Mouse (Mus musculus) hindbrain, embryonic 12.5 days (tissue): Measurements from ENCODE around the gene Fus. TPM values are rescaled to one million over a fixed set of nuclear protein-coding genes. Genes with fewer than 3 reads are reported as not detected.

Experiments
- ATAC-seq: fragments of 200-750 bp; cut with Nextera tagmentation; 2 replicates; pipeline ENCODE4 v1.8.0; 2017; ENCODE audit warnings: moderate TSS enrichment; ENCODE audit not compliant: low FRiP score
- H3K27ac ChIP-seq: fragments of 300-500 bp; sonication (generic); 2 replicates; pipeline ENCODE4 v1.5.1; 2016; ENCODE audit warnings: mild to moderate bottlenecking
- H3K27me3 ChIP-seq: fragments of 300-500 bp; sonication (generic); 2 replicates; pipeline ENCODE4 v1.6.1; 2016; ENCODE audit warnings: mild to moderate bottlenecking
- H3K36me3 ChIP-seq: fragments of 300-500 bp; sonication (generic); 2 replicates; pipeline ENCODE4 v1.6.1; 2016; ENCODE audit warnings: mild to moderate bottlenecking
- H3K4me1 ChIP-seq: fragments of 300-500 bp; sonication (generic); 2 replicates; pipeline ENCODE4 v1.6.1; 2016
- H3K4me2 ChIP-seq: fragments of 300-500 bp; sonication (generic); replicated peaks from 2 replicates; pipeline ENCODE4 v1.6.1; 2016; ENCODE audit warnings: mild to moderate bottlenecking
- H3K4me3 ChIP-seq: fragments of 300-500 bp; sonication (generic); 2 replicates; pipeline ENCODE4 v1.5.1; 2016; ENCODE audit warnings: mild to moderate bottlenecking
- H3K9ac ChIP-seq: fragments of 300-500 bp; sonication (generic); 2 replicates; pipeline ENCODE4 v1.6.1; 2016; ENCODE audit warnings: mild to moderate bottlenecking, moderate library complexity
- H3K9me3 ChIP-seq: fragments of 300-500 bp; sonication (generic); replicated peaks from 2 replicates; pipeline ENCODE4 v1.6.1; 2016; ENCODE audit warnings: mild to moderate bottlenecking
- WGBS: fragments of 180-500 bp; shearing (Covaris S2); methylation state at CpG from one replicate; pipeline ENCODE4 v1.1.7; 2016; 5-methylcytosine and 5-hydroxymethylcytosine counted together
- polyA plus RNA-seq: library from polyadenylated mRNA; unstranded; fragments of >200 nt; fragmentation: Nextera tagmentation; extraction: Ambion mirVana; gene quantifications from 2 replicates; pipeline ENCODE4 v1.2.1, GENCODE M21; 2016

Gene Fus
- polyA plus RNA-seq, 1 experiment from 2014 or later, result 502 TPM

DNA sequence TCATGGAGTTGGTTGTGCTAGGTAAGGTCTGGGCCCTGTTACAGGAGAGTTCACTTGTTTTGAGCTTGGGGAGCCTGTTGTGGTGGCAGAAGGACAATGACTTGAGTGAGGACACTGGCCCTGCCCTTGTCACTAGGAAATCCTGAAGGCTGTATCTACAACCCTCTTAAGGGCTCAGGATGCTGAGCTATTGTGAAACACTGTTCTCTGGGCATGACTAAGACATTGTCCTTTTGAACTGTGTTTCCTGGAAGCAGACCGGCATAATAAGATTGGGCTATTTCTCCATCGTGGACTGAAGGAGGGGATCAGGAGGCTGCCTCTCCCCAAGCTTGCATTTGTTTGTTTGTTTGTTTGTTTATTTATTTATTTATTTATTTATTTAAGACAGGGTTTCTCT, 51.9 kb downstream of the Fus start:
- Histone ChIP-seq H3K9ac (no peak overlapping the region), H3K4me1 (no peaks in the 10 kb centered on the region), H3K27me3 (no peaks in the 10 kb centered on the region), H3K9me3 (no peaks in the 10 kb centered on the region), H3K4me3 (no peak overlapping the region), H3K27ac (no peak overlapping the region), H3K36me3 (no peaks in the 10 kb centered on the region), H3K4me2 (no peak overlapping the region)
- ATAC-seq, result no peak
- WGBS, result 86% methylated on average over 2 of the region's 2 CpGs

DNA sequence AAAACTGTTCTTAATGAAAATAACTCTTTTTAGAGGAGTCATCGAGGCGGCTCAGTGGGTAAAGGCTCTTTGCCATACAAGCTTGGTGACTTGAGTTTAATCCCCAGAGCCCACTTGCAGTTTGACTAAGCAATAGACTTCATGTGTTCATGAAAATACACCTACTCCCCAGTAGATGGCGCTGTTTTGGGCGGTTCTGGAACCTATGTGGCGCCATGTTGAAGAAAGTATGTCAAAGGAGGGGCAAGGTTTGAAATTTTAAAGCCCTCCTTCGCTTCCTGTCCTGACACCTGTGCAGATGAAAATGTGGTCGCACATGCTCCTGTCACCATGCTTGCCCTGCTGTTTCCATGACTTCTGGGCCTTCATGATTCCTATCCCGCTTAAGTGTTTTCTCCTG, 55.7 kb downstream of the Fus start:
- no peak for ATAC-seq
- Histone ChIP-seq H3K4me1 (no peaks in the 10 kb centered on the region), H3K27ac (no peak overlapping the region), H3K9me3 (no peaks in the 10 kb centered on the region), H3K4me3 (no peak overlapping the region), H3K36me3 (no peaks in the 10 kb centered on the region), H3K27me3 (no peaks in the 10 kb centered on the region), H3K4me2 (no peak overlapping the region), H3K9ac (no peak overlapping the region)
- WGBS, result 66% methylated on average over 8 of the region's 8 CpGs

DNA sequence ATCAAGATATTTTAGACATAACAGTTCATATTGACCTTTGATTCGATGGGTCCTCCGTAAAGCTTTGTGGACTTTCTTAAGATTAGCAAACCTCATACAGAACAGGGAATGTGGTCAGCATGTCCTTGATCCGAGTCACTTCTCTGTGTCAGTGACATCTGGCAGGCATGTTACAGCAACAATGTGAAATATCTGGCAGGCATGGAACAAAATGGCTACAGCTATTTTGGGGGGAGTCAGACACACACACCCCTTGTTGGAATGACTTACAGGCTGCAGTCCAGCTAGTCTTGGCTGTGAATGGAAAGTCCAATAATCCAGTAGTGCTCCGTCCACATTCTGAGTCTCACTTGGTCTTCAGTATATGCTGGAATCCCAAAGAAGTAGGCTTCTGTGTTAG, 56.3 kb downstream of the Fus start:
- Histone ChIP-seq H3K9me3 (no peaks in the 10 kb centered on the region), H3K4me2 (no peak overlapping the region), H3K4me1 (no peaks in the 10 kb centered on the region), H3K27ac (no peak overlapping the region), H3K36me3 (no peaks in the 10 kb centered on the region), H3K9ac (no peak overlapping the region), H3K4me3 (no peak overlapping the region), H3K27me3 (no peaks in the 10 kb centered on the region)
- no peak for ATAC-seq
- WGBS, result 94% methylated on average over 4 of the region's 4 CpGs

DNA sequence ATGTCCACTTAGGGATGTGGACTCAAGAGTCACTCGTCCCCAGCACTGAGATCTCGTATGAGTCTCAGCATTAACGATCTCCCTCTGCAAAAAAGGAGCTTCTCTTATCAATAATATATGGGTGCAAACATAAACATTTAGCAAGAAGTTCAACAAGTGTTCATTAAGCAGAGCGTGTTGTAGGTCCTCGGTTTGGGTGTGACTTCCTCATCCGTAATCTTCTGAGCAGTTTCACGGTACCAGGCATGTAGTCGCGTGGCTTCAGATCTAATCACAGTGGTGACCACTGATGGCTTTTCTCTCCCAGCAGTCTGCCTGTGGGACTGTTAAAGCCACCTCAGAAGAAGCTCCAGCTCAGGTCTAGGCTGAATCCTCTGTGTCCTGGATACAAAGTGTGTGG, 57.1 kb downstream of the Fus start:
- no peak overlapping the region for H3K4me2 ChIP-seq
- no peak overlapping the region for H3K4me3 ChIP-seq
- no peaks in the 10 kb centered on the region for H3K4me1 ChIP-seq
- ATAC-seq, result no peak
- H3K27me3 ChIP-seq, result no peaks in the 10 kb centered on the region
- 97% methylated on average over 9 of the region's 9 CpGs for WGBS
- no peaks in the 10 kb centered on the region for H3K36me3 ChIP-seq
- no peaks in the 10 kb centered on the region for H3K9me3 ChIP-seq
- no peak overlapping the region for H3K27ac ChIP-seq
- H3K9ac ChIP-seq, result no peak overlapping the region

DNA sequence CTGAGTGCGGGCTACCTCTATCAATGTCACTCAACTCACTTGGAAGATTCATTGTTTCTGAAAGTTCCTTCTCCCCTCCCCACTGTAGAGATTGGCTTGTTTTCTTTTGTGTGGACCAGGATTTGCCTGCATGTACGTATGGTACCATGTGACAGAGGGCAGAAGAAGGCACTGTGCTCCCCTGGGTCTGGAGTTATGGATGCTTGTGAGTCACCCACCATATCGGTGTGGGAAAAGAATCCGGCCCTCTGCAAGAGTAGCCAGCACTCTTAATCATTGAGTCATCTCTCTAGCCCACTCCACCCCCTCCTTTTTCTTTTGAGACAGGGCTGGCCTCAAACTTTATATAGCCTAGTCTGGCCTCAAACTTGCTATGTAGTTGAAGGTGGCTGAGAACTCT, 57.7 kb downstream of the Fus start:
- ATAC-seq, result no peak
- Histone ChIP-seq H3K9me3 (no peaks in the 10 kb centered on the region), H3K4me1 (no peaks in the 10 kb centered on the region), H3K4me2 (no peak overlapping the region), H3K36me3 (no peaks in the 10 kb centered on the region), H3K27me3 (no peaks in the 10 kb centered on the region), H3K9ac (no peak overlapping the region), H3K27ac (no peak overlapping the region), H3K4me3 (no peak overlapping the region)
- 82% methylated on average over 4 of the region's 4 CpGs for WGBS

DNA sequence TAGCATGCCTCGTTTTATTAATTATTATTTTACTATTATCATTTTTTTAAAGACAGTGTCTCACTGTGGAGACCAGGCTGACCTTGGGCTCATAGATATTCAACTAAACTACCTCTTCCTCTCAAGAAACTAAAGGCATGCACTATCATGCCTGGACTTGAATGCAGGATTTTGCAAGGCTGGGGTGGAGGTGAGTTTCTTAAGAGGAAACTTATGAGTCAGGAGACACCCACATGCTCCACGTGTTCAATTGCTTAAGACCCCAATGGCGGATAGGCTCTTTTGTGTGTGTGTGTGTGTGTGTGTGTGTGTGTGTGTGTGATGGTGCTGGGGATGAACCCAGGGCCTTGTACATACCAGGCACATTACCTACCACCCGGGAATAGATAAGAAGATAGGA, 58.1 kb downstream of the Fus start:
- Histone ChIP-seq H3K4me3 (no peak overlapping the region), H3K9me3 (no peaks in the 10 kb centered on the region), H3K9ac (no peak overlapping the region), H3K36me3 (no peaks in the 10 kb centered on the region), H3K4me2 (no peak overlapping the region), H3K27ac (no peak overlapping the region), H3K4me1 (no peaks in the 10 kb centered on the region), H3K27me3 (no peaks in the 10 kb centered on the region)
- 83% methylated on average over 4 of the region's 4 CpGs for WGBS
- ATAC-seq, result no peak

DNA sequence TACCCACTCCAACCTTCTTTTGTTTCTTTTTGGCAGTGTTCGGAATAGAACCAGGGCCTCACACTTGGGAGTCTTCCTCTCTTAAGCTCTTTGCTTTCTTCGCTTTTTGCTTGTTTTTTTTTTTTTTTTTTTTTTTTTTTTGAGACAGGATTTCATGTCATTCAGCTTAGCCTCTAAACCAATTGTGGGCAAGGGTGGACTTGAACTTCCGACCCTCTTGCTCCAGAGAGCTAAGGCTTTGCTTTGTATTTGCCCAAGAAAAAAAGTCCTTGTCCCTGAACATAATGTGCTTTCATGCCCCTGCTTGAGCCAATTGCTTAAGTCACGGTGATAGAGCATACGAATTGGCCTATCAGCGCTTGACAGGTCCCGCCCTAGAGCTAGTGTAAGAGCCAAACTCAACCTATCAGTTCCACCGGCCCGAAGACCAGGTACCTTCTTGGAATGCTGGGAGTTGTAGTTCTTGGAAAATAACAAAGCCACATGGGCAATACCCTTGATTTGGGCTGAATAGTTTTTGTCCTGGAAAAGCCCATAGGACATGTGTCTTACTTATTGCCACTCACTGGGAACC, 64.2 kb downstream of the Fus start:
- H3K4me1 ChIP-seq, result no peaks in the 10 kb centered on the region
- H3K36me3 ChIP-seq, result no peaks in the 10 kb centered on the region
- no peak for ATAC-seq
- no peaks in the 10 kb centered on the region for H3K9me3 ChIP-seq
- H3K27ac ChIP-seq, result no peak overlapping the region
- no peaks in the 10 kb centered on the region for H3K27me3 ChIP-seq
- no peak overlapping the region for H3K4me2 ChIP-seq
- H3K4me3 ChIP-seq, result no peak overlapping the region
- no peak overlapping the region for H3K9ac ChIP-seq
- WGBS, result 40% methylated on average over 9 of the region's 9 CpGs

DNA sequence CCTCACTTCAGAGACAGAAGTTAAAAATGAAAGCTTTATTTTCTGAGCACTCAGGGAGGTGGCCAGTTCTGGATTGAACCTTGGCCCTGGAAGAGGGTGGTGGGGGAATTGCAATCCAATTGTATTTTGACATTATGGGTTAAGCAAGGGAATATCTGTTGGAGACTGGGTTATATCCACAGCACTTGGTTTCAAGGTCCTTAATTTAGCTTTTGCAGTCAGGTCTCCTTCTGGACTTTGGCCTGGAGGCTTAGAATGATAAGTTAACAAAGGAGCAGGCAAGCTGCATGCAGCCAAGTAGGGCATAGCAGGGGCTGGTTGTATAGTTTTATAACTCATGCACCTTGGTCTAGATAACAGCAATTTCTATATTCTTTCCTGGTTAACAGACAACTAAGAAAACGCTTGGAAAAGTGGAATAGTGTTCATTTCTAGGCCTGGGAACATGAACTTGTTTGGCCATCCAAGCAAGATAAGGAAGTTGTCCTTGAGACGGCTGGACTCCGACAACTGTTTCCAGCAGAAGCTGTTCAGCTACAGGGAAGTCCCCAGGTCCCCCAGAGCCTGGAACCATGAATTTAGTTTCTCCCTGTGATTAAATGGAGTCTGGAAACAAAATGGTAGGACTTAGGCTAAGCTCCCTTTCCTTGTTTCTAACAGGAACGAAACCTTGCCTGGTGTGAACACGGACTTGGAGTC, 65.2 kb downstream of the Fus start:
- H3K4me2 ChIP-seq, result no peak overlapping the region
- H3K27me3 ChIP-seq, result no peaks in the 10 kb centered on the region
- H3K4me3 ChIP-seq, result no peak overlapping the region
- no peaks in the 10 kb centered on the region for H3K36me3 ChIP-seq
- ATAC-seq, result no peak
- H3K9me3 ChIP-seq, result no peaks in the 10 kb centered on the region
- H3K4me1 ChIP-seq, result no peaks in the 10 kb centered on the region
- no peak overlapping the region for H3K9ac ChIP-seq
- WGBS, result 92% methylated on average over 5 of the region's 5 CpGs
- H3K27ac ChIP-seq, result no peak overlapping the region

DNA sequence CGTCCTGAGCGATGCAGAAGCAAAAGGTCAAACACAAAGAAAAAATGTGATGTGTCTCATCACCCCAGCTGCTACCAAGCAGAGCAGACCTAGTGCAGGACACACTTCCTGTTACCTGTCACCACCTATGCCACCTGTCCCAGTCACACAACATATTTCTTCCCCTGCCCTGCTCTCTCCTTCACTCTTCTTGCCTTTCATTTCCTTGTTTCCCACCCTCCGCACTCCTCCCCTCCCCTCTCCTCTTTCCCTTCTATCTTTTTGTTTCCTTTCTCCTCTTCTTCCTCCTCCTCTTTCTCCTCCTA, 65.7 kb downstream of the Fus start:
- H3K4me1 ChIP-seq, result no peaks in the 10 kb centered on the region
- 95% methylated on average over 3 of the region's 3 CpGs for whole genome bisulfite sequencing
- no peak overlapping the region for H3K4me3 ChIP-seq
- H3K9me3 ChIP-seq, result no peaks in the 10 kb centered on the region
- no peak for ATAC-seq
- H3K27me3 ChIP-seq, result no peaks in the 10 kb centered on the region
- no peak overlapping the region for H3K27ac ChIP-seq
- H3K36me3 ChIP-seq, result no peaks in the 10 kb centered on the region
- H3K9ac ChIP-seq, result no peak overlapping the region
- no peak overlapping the region for H3K4me2 ChIP-seq

DNA sequence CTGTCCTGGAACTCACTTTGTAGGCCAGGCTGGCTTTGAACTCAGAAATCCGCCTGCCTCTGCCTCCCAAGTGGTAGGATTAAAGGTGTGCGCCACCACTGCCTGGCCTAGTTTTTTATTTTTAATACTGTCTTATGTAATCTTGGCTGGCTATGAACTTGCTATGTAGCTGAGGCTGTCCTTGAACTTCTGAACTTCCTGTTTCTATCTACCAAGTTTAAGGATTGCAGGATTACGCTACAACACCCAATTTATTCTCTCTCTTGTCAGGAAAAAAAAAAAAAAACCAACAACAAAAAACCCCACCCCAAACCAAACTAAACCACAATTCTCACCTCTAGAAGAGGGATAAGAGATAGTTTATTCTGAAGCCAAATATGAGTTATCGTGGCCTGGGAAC, 66.4 kb downstream of the Fus start:
- no peak overlapping the region for H3K27ac ChIP-seq
- H3K4me1 ChIP-seq, result no peaks in the 10 kb centered on the region
- no peak overlapping the region for H3K4me3 ChIP-seq
- no peaks in the 10 kb centered on the region for H3K9me3 ChIP-seq
- no peak overlapping the region for H3K4me2 ChIP-seq
- 93% methylated on average over 4 of the region's 4 CpGs for WGBS
- no peaks in the 10 kb centered on the region for H3K27me3 ChIP-seq
- H3K9ac ChIP-seq, result no peak overlapping the region
- H3K36me3 ChIP-seq, result no peaks in the 10 kb centered on the region
- ATAC-seq, result no peak

Other genes starting within 250 kb of the Fus start
- gene Ctf2, start 235.3 kb upstream of the Fus start, polyA plus RNA-seq, result 0.21 TPM in 1 of 2 replicates, not detected in the other
- gene Fbxl19, start 222.9 kb upstream of the Fus start, polyA plus RNA-seq, result 10.7 and 11.4 TPM in 2 replicates
- 9.6 and 10.0 TPM in 2 replicates for gene Orai3, start 197.6 kb upstream of the Fus start, polyA plus RNA-seq
- 19.8 and 23.4 TPM in 2 replicates for gene Setd1a, start 190.8 kb upstream of the Fus start, polyA plus RNA-seq
- not detected in 2 replicates for gene Gm49388, start 181.8 kb upstream of the Fus start, polyA plus RNA-seq
- gene Hsd3b7, start 166.9 kb upstream of the Fus start, polyA plus RNA-seq, result 8.6 and 8.8 TPM in 2 replicates
- gene Stx4a, start 143.2 kb upstream of the Fus start, polyA plus RNA-seq, result 28.1 and 32.1 TPM in 2 replicates
- gene Stx1b, start 142.9 kb upstream of the Fus start, polyA plus RNA-seq, result 20.0 and 20.5 TPM in 2 replicates
- 19.7 and 20.9 TPM in 2 replicates for gene Zfp646, start 91.2 kb upstream of the Fus start, polyA plus RNA-seq
- 37.4 and 37.5 TPM in 2 replicates for gene Zfp668, start 90.6 kb upstream of the Fus start, polyA plus RNA-seq
- gene Prss53, start 76.5 kb upstream of the Fus start, polyA plus RNA-seq, result 0.77 and 0.98 TPM in 2 replicates
- gene Gm21974, start 72.0 kb upstream of the Fus start, polyA plus RNA-seq, result not detected in 2 replicates
- gene Vkorc1, start 71.8 kb upstream of the Fus start, polyA plus RNA-seq, result 64.2 and 66.7 TPM in 2 replicates
- 74.4 and 75.1 TPM in 2 replicates for gene Bckdk, start 63.4 kb upstream of the Fus start, polyA plus RNA-seq
- gene Kat8, start 54.9 kb upstream of the Fus start, polyA plus RNA-seq, result 49.6 and 50.9 TPM in 2 replicates
- 4.2 and 7.3 TPM in 2 replicates for gene Prss8, start 37.4 kb upstream of the Fus start, polyA plus RNA-seq
- 10.4 and 12.0 TPM in 2 replicates for gene Prss36, start 20.7 kb upstream of the Fus start, polyA plus RNA-seq
- gene Pycard, start 26.4 kb downstream of the Fus start, polyA plus RNA-seq, result 6.4 and 9.4 TPM in 2 replicates
- gene Trim72, start 36.5 kb downstream of the Fus start, polyA plus RNA-seq, result 0.15 and 0.59 TPM in 2 replicates
- 0.83 and 0.97 TPM in 2 replicates for gene Itgam, start 95.2 kb downstream of the Fus start, polyA plus RNA-seq
- gene Gm49368, start 95.2 kb downstream of the Fus start, polyA plus RNA-seq, result not detected in 2 replicates
- 0.08 TPM in 1 of 2 replicates, not detected in the other for gene Itgax, start 162.1 kb downstream of the Fus start, polyA plus RNA-seq
- gene Itgad, start 186.9 kb downstream of the Fus start, polyA plus RNA-seq, result not detected in 2 replicates
- 1.3 and 4.1 TPM in 2 replicates for gene Cox6a2, start 238.9 kb downstream of the Fus start, polyA plus RNA-seq